Mouse (Mus musculus) embryo, embryonic 9.5 days (tissue): ENCODE measurements around the gene Bst2.
"Not testable (repeated sequence)": the region's sequence is repeated elsewhere in the genome, so short reads cannot be mapped to it uniquely, and the experiment has no call there.

ENCODE experiments used
- DNase-seq: peaks from one replicate; pipeline ENCODE4 v3.0.0-alpha.2; 2017; ENCODE audit errors: extremely low spot score

Bst2 gene

GRCm38 (mm10) chr8:71558958-71559690, 21.9 kb upstream of the Bst2 start:
- DNase-seq, result peak; percentile 79

- DNase-seq, result no peak
Measured at GRCm38 (mm10) chr8:71558071-71558957, 21.1 kb upstream of the Bst2 start, which contains the start of gene Tmem221. TSS of gene Tmem221 (minus strand) at chr8:71558871.

GRCm38 (mm10) chr8:71554644-71555043, 17.4 kb upstream of the Bst2 start:
- DNase-seq, result no peak

- DNase-seq, result no peak
Measured at GRCm38 (mm10) chr8:71554001-71554400, 16.7 kb upstream of the Bst2 start.

GRCm38 (mm10) chr8:71552770-71553169, 15.5 kb upstream of the Bst2 start:
- DNase-seq, result no peak

- no peak for DNase-seq
Measured at GRCm38 (mm10) chr8:71550754-71551153, 13.5 kb upstream of the Bst2 start.

GRCm38 (mm10) chr8:71547590-71547989, 10.3 kb upstream of the Bst2 start:
- no peak for DNase-seq

GRCm38 (mm10) chr8:71545053-71545452, 7.8 kb upstream of the Bst2 start:
- DNase-seq, result no peak

GRCm38 (mm10) chr8:71543755-71544154, 6.5 kb upstream of the Bst2 start:
- DNase-seq, result no peak

GRCm38 (mm10) chr8:71542632-71543343, 5.5 kb upstream of the Bst2 start, which contains the start of gene Mvb12a:
TSS of gene Mvb12a (plus strand) at chr8:71542922.
- peak; percentile 95 for DNase-seq

GRCm38 (mm10) chr8:71535663-71536062, 1.6 kb downstream of the Bst2 start:
- no peak for DNase-seq

GRCm38 (mm10) chr8:71534263-71534810, 2.9 kb downstream of the Bst2 start:
- no peak for DNase-seq

- DNase-seq, result not testable (repeated sequence)
Measured at GRCm38 (mm10) chr8:71530735-71531467, 6.4 kb downstream of the Bst2 start.

GRCm38 (mm10) chr8:71528362-71529073, 8.7 kb downstream of the Bst2 start:
- no peak for DNase-seq

GRCm38 (mm10) chr8:71527162-71527870, 9.9 kb downstream of the Bst2 start:
- no peak for DNase-seq

- DNase-seq, result no peak
Measured at GRCm38 (mm10) chr8:71526272-71526671, 11.0 kb downstream of the Bst2 start.

- no peak for DNase-seq
Measured at GRCm38 (mm10) chr8:71525226-71526050, 11.8 kb downstream of the Bst2 start, which contains the start of gene Ccdc194. TSS of gene Ccdc194 (minus strand) at chr8:71525711.

- peak; percentile 92 for DNase-seq
Measured at GRCm38 (mm10) chr8:71521634-71522033, 15.6 kb downstream of the Bst2 start.
